Mouse (Mus musculus) lung, postnatal 0 days (tissue): ENCODE measurements at regions not wholly inside any gene's neighbourhood (a gene's known extent, or its start where the extent isn't known, plus 50 kb on each side); places are given as distances from the start of the nearest gene placed in this dataset.

Experiments
- CTCF ChIP-seq: IDR thresholded peaks from 2 replicates; pipeline ENCODE4 v1.5.1; 2016; ENCODE audit warnings: antibody characterized with exemption, mild to moderate bottlenecking
- EP300 ChIP-seq: IDR thresholded peaks from 2 replicates; pipeline ENCODE4 v1.6.1; 2016; ENCODE audit warnings: antibody characterized with exemption, mild to moderate bottlenecking, control low read depth

- no peak for TF ChIP-seq CTCF
- no peak for TF ChIP-seq EP300
These were observed 222.5 kb downstream of the Gm11011 start for GRCm38 (mm10) chr2:169365046-169365445.
